Mouse (Mus musculus) inflammation-experienced regulatory T-cells, adult 16 weeks (primary cell): ENCODE data around the gene Olfr1248. TPM values are rescaled to one million over a fixed set of nuclear protein-coding genes. Genes with fewer than 3 reads are reported as not detected.

ENCODE experiments used
- polyA plus RNA-seq: library from polyadenylated mRNA; unstranded; fragments of 100-300 nt; shearing (Covaris generic); gene quantifications from one replicate; pipeline ENCODE4 v1.2.1, GENCODE M21; 2017

Olfr1248 gene
- polyA plus RNA-seq: not detected

GRCm38 (mm10) chr2:89618145-89618544 is at the start of gene Olfr1248:
TSS of gene Olfr1248 (minus strand) at chr2:89618245.

GRCm38 (mm10) chr2:89661367-89661766 is 43.3 kb upstream of the Olfr1248 start, which contains the start of gene Olfr1250:
TSS of gene Olfr1250 (minus strand) at chr2:89661467.

GRCm38 (mm10) chr2:89634883-89635282 is 16.8 kb upstream of the Olfr1248 start, which contains the start of gene Olfr1249:
TSS of gene Olfr1249 (minus strand) at chr2:89634983.

GRCm38 (mm10) chr2:89614030-89614429 is 4.0 kb downstream of the Olfr1248 start, which contains the start of gene Olfr1247:
TSS of gene Olfr1247 (minus strand) at chr2:89614130.

GRCm38 (mm10) chr2:89593057-89593456 is 25.0 kb downstream of the Olfr1248 start, which contains the start of gene Olfr1246:
TSS of gene Olfr1246 (minus strand) at chr2:89593157.

GRCm38 (mm10) chr2:89578347-89578746 is 39.7 kb downstream of the Olfr1248 start, which contains the start of gene Olfr1245:
TSS of gene Olfr1245 (minus strand) at chr2:89578447.

Other genes with a start within 250 kb of the Olfr1248 start
- not detected for gene Olfr1238, start 208.6 kb downstream of the Olfr1248 start, polyA plus RNA-seq
- not detected for gene Olfr1239, start 197.8 kb downstream of the Olfr1248 start, polyA plus RNA-seq
- gene Olfr1240, start 175.2 kb downstream of the Olfr1248 start, polyA plus RNA-seq: not detected
- not detected for gene Olfr1241, start 131.1 kb downstream of the Olfr1248 start, polyA plus RNA-seq
- gene Olfr1242, start 119.9 kb downstream of the Olfr1248 start, polyA plus RNA-seq: not detected
- gene Olfr1243, start 86.8 kb downstream of the Olfr1248 start, polyA plus RNA-seq: not detected
- gene Olfr1245, start 39.8 kb downstream of the Olfr1248 start, polyA plus RNA-seq: not detected
- gene Olfr1246, start 25.1 kb downstream of the Olfr1248 start, polyA plus RNA-seq: not detected
- not detected for gene Olfr1247, start 4.1 kb downstream of the Olfr1248 start, polyA plus RNA-seq
- not detected for gene Olfr1249, start 16.7 kb upstream of the Olfr1248 start, polyA plus RNA-seq
- not detected for gene Olfr1250, start 43.2 kb upstream of the Olfr1248 start, polyA plus RNA-seq
- gene Olfr1251, start 53.7 kb upstream of the Olfr1248 start, polyA plus RNA-seq: not detected
- gene Olfr1252, start 106.8 kb upstream of the Olfr1248 start, polyA plus RNA-seq: not detected
- gene Olfr1253, start 138.8 kb upstream of the Olfr1248 start, polyA plus RNA-seq: not detected
- gene Olfr1254, start 175.4 kb upstream of the Olfr1248 start, polyA plus RNA-seq: not detected
- gene Olfr1255, start 193.8 kb upstream of the Olfr1248 start, polyA plus RNA-seq: not detected
- not detected for gene Olfr1256, start 223.3 kb upstream of the Olfr1248 start, polyA plus RNA-seq
- gene Olfr48, start 230.0 kb upstream of the Olfr1248 start, polyA plus RNA-seq: not detected